ENCODE assay signal across 9 mouse cellular contexts in genomic region chr2:65237116-65237515, GRCm38 (mm10). TPM values are rescaled to one million over a fixed set of nuclear protein-coding genes. Genes with fewer than 3 reads are reported as not detected.
DNase-seq lines count a peak whose midpoint lies in the region; ATAC-seq and TF ChIP-seq lines count a peak whose summit lies in the region.
"Had no signal": no experiment of that assay in that cellular context is flagged by ENCODE, and none has a peak within 500 bp of the region (broad histone marks: within the 10 kb centered on the region; RNA-seq: fewer than 3 reads in every experiment).

No protein-coding gene starts in this region.

- 0 out of 2 replicates have a peak overlapping the region, but pooled peaks have one; percentile 72 for H3K4me3 ChIP-seq in hindbrain, embryonic 13.5 days
- H3K4me3 ChIP-seq in hindbrain, embryonic 10.5 days: no peak overlapping the region
- no peak overlapping the region for H3K4me3 ChIP-seq in forebrain, postnatal 0 days (ENCODE audit: low read depth, low read length)
- H3K4me3 ChIP-seq in liver, postnatal 0 days (ENCODE audit: low read depth, low read length): peak overlapping the region; percentile 71

- no peak for ATAC-seq in hindbrain, embryonic 13.5 days (ENCODE audit: low FRiP score)
- ATAC-seq in forebrain, postnatal 0 days: no peak
- no peak for ATAC-seq in liver, postnatal 0 days

- H3K27ac ChIP-seq in hindbrain, embryonic 13.5 days: no peak overlapping the region
- H3K27ac ChIP-seq in hindbrain, embryonic 10.5 days: no peak overlapping the region
- no peak overlapping the region for H3K27ac ChIP-seq in forebrain, postnatal 0 days (ENCODE audit: low read depth, low read length)
- peak overlapping the region; percentile 91 for H3K27ac ChIP-seq in liver, postnatal 0 days (ENCODE audit: low read depth)

- TF ChIP-seq EP300 in liver, postnatal 0 days (IDR thresholded peaks at IDR 0.05; ENCODE audit: low read depth): no peak

- H3K9me3 ChIP-seq in hindbrain, embryonic 13.5 days: no peaks in the 10 kb centered on the region
- no peaks in the 10 kb centered on the region for H3K9me3 ChIP-seq in hindbrain, embryonic 10.5 days
- no peaks in the 10 kb centered on the region for H3K9me3 ChIP-seq in forebrain, postnatal 0 days (ENCODE audit: low read length)
- H3K9me3 ChIP-seq in liver, postnatal 0 days (ENCODE audit: low read length): no peaks in the 10 kb centered on the region

- H3K27me3 ChIP-seq in hindbrain, embryonic 13.5 days: peaks cover 36% of the 10 kb centered on the region
- peaks cover 42% of the 10 kb centered on the region for H3K27me3 ChIP-seq in hindbrain, embryonic 10.5 days (ENCODE audit: insufficient read depth, poor library complexity, severe bottlenecking)
- H3K27me3 ChIP-seq in forebrain, postnatal 0 days (ENCODE audit: insufficient read depth, low read length): no peaks in the 10 kb centered on the region
- H3K27me3 ChIP-seq in liver, postnatal 0 days (ENCODE audit: insufficient read depth, low read length): no peaks in the 10 kb centered on the region

- 61% methylated on average over 8 of the region's 8 CpGs for WGBS in hindbrain, embryonic 13.5 days
- WGBS in hindbrain, embryonic 10.5 days: 65% methylated on average over 8 of the region's 8 CpGs
- WGBS in forebrain, postnatal 0 days: 60% methylated on average over 8 of the region's 8 CpGs
- WGBS in liver, postnatal 0 days (ENCODE audit: insufficient replicate concordance): 57% methylated on average over 8 of the region's 8 CpGs

- H3K36me3 ChIP-seq in hindbrain, embryonic 13.5 days: no peaks in the 10 kb centered on the region
- H3K36me3 ChIP-seq in hindbrain, embryonic 10.5 days: no peaks in the 10 kb centered on the region
- no peaks in the 10 kb centered on the region for H3K36me3 ChIP-seq in forebrain, postnatal 0 days (ENCODE audit: insufficient read depth)
- H3K36me3 ChIP-seq in liver, postnatal 0 days (replicated peaks; ENCODE audit: insufficient read depth, low read length): no peaks in the 10 kb centered on the region

- H3K4me1 ChIP-seq in hindbrain, embryonic 13.5 days (replicated peaks): peaks cover 16% of the 10 kb centered on the region
- H3K4me1 ChIP-seq in hindbrain, embryonic 10.5 days (replicated peaks): peaks cover 22% of the 10 kb centered on the region
- no peaks in the 10 kb centered on the region for H3K4me1 ChIP-seq in forebrain, postnatal 0 days (ENCODE audit: insufficient read depth)
- H3K4me1 ChIP-seq in liver, postnatal 0 days (ENCODE audit: insufficient read depth): peaks cover 4% of the 10 kb centered on the region; the same call in 1 of the 2 replicates

- DNase-seq in hindbrain, embryonic 10.5 days (ENCODE audit: low spot score): no peak
- DNase-seq in Muller cell, postnatal 12 days (ENCODE audit: inconsistent ontology term): peak; percentile 22
- DNase-seq in forebrain, postnatal 0 days: peak; percentile 13
- no peak for DNase-seq in liver, postnatal 0 days
- DNase-seq in spleen, adult 12 weeks (ENCODE audit: low spot score): no peak
- DNase-seq in gastrocnemius, postnatal 36 days: no peak
- DNase-seq in frontal cortex, postnatal 14 days (ENCODE audit: low spot score in 2 of 2): no peak
- DNase-seq: gastrocnemius, postnatal 25 days had no signal

- intact Hi-C loops in gastrocnemius, postnatal 36 days (cut with DNase I): loop anchor here (5.0 kb wide), 1 partner anchor 90 kb away; no protein-coding TSS in a partner anchor

- no peak for TF ChIP-seq CTCF in forebrain, postnatal 0 days (IDR thresholded peaks at IDR 0.05; ENCODE audit: low read depth)
- no peak for TF ChIP-seq CTCF in liver, postnatal 0 days (IDR thresholded peaks at IDR 0.05; ENCODE audit: low read depth)

- H3K9ac ChIP-seq in hindbrain, embryonic 13.5 days: no peak overlapping the region
- no peak overlapping the region for H3K9ac ChIP-seq in forebrain, postnatal 0 days
- H3K9ac ChIP-seq in liver, postnatal 0 days (replicated peaks): peak overlapping the region; percentile 21; the same call in 1 of the 2 replicates

- H3K4me2 ChIP-seq in hindbrain, embryonic 13.5 days: peak overlapping the region; percentile 97
- peak overlapping the region; percentile 98 for H3K4me2 ChIP-seq in forebrain, postnatal 0 days (ENCODE audit: low read depth)
- peak overlapping the region; percentile 85 for H3K4me2 ChIP-seq in liver, postnatal 0 days (ENCODE audit: low read depth, low read length)

RNA-seq across cellular contexts. Expression of gene Cobll1, which starts 2.1 kb away (rescaled TPM):
- polyA plus RNA-seq in hindbrain, embryonic 13.5 days (2015; fragmentation: Nextera tagmentation; extraction: Ambion mirVana): 2.6 and 3.0 TPM in 2 replicates
- polyA plus RNA-seq in hindbrain, embryonic 10.5 days (2016; fragmentation: Nextera tagmentation; extraction: Ambion mirVana): 2.5 and 2.8 TPM in 2 replicates
- total RNA-seq in forebrain, postnatal 0 days (2014; rRNA removed): 2.3 and 3.6 TPM in 2 replicates
- 1.5 and 3.2 TPM in 2 replicates for polyA plus RNA-seq in forebrain, postnatal 0 days (2015; fragmentation: Nextera tagmentation; extraction: Ambion mirVana)
- 6.7 and 7.0 TPM in 2 replicates for polyA plus RNA-seq in liver, postnatal 0 days (2015; fragmentation: Nextera tagmentation; extraction: Ambion mirVana)
- total RNA-seq in gastrocnemius, postnatal 36 days (2021): 1 to 10 TPM; 2.9 to 5.0 TPM

Comparison
In these comparisons a context has a peak if more than half of its experiments do, and no peak if none do; other contexts are left out.
1. H3K4me3 ChIP-seq: peak in hindbrain, embryonic 13.5 days (single experiment) and liver, postnatal 0 days (single experiment); none in hindbrain, embryonic 10.5 days (single experiment) and forebrain, postnatal 0 days (single experiment).
2. DNase-seq: peak in Muller cell, postnatal 12 days (single experiment) and forebrain, postnatal 0 days (single experiment); none in hindbrain, embryonic 10.5 days (single experiment), liver, postnatal 0 days (single experiment), spleen, adult 12 weeks (single experiment), gastrocnemius, postnatal 36 days (0 of 2) and frontal cortex, postnatal 14 days (0 of 2).
3. Peak in every context shown above with its lines, with median percentiles within 50 percentile points of each other: H3K4me2 ChIP-seq.